Mouse (Mus musculus) c-Kit-positive CD71-positive TER-119-positive erythroid progenitor cells, embryonic 14.5 days (primary cell): ENCODE measurements around the gene Tmco5.
"Not testable (repeated sequence)": the region's sequence is repeated elsewhere in the genome, so short reads cannot be mapped to it uniquely, and the experiment has no call there.

ENCODE experiments used
- DNase-seq: peaks from one replicate; pipeline ENCODE4 v3.0.0-alpha.2; 2013; ENCODE audit warnings: low spot score

Gene Tmco5

GRCm38 (mm10) chr2:116922580-116923500 is 44.3 kb downstream of the Tmco5 start:
- no peak for DNase-seq

GRCm38 (mm10) chr2:116923684-116924083 is 45.2 kb downstream of the Tmco5 start:
- no peak for DNase-seq

DNA sequence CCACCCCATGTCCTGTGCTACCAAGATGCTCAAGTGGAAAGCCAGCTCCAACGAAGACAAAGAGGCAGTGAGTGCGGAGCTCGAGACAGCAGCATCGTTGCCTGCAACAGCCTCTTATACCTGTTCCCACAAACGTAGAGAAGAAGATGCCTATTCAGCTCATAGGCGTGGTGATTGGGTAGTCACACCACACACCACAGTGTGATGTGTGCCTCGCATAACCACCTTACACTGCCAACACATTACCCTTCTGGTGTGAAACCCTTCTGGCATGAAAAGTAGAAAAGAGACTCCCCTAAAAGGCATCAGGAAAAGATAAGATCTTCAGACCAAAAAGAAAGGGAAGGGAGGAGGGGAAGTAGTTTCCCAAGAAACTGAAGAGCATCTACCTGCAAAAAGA is 45.8 kb downstream of the Tmco5 start:
- no peak for DNase-seq

DNA sequence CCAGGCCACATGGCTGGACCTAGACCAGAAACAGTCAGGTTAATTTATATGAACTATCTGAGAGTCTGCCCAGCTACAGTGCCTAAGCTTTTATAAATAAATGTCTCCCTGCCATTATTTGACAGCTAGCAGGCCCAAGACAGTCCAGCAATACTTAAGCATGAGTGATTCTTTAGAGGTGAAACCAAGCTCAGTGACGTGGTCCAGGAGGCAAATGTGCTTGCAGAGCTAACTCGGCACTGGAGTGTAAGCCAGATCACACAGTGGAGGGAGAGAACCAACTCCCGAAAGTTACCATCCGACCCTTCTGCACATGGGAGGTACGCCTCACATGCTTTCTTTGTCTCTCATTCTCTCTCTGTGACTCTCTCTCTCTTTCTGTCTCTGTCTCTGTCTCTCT is 46.7 kb downstream of the Tmco5 start:
- DNase-seq: no peak

DNA sequence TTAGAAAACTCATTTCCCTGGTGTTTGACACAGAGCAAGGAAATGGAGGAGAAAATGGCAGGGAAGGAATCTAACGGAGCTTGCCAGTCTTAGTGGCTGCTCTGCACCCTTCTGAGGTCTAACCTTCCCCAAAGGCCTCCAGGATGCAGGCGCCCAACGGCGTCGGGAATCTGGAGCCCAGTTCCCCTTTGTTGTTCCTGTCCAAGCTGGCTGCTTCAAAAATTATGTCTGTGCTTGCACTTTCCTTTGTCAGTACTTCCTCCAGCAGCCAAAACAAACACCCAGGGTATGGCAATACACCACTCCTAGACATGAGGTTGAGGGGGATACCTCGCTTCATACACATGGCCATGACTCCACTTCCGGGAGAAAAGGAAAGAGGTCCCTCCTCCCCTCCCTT is 53.7 kb downstream of the Tmco5 start:
- no peak for DNase-seq

- DNase-seq: not testable (repeated sequence)
These were observed 55.7 kb downstream of the Tmco5 start for GRCm38 (mm10) chr2:116934236-116934635.

DNA sequence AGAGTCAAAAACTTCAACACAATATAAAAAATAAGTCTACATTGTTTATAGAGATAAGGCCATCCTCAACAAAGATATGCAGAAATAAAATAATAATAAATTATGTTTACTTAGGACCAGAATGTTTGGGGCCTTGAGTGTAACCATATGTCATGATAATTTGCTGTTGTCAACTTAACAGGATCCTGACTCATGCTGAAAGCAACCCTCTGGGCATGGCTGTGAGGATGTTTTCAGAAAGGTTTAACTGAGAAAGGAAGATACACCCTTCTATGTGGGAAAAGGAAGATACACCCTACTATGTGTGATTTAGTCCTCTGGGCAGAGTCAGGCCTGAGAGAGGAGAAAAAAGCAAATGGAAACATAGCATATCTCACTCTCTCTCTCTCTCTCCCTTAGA is 56.3 kb downstream of the Tmco5 start:
- no peak for DNase-seq

GRCm38 (mm10) chr2:116936371-116936770 is 57.9 kb downstream of the Tmco5 start:
- DNase-seq: no peak

GRCm38 (mm10) chr2:116937166-116937565 is 58.7 kb downstream of the Tmco5 start:
- DNase-seq: no peak

- DNase-seq: no peak
These were observed 63.3 kb downstream of the Tmco5 start for GRCm38 (mm10) chr2:116941816-116942215.
